Mouse (Mus musculus): Measurements from ENCODE around the gene Adgrg1.
"Not testable (repeated sequence)": the region's sequence is repeated elsewhere in the genome, so short reads cannot be mapped to it uniquely, and the experiment has no call there.

The Adgrg1 gene

GRCm38 (mm10) chr8:94996037-94996436 lies 21.5 kb downstream of the Adgrg1 start:
- no peak for DNase-seq (ENCODE audit: low spot score in 2 of 2)

GRCm38 (mm10) chr8:94996899-94997856 lies 22.6 kb downstream of the Adgrg1 start:
- DNase-seq (ENCODE audit: low spot score in 2 of 2): no peak

- no peak for DNase-seq (ENCODE audit: low spot score in 2 of 2)
These were observed 23.3 kb downstream of the Adgrg1 start for GRCm38 (mm10) chr8:94997857-94998243.

GRCm38 (mm10) chr8:94998431-94998830 lies 23.9 kb downstream of the Adgrg1 start:
- DNase-seq (ENCODE audit: low spot score in 2 of 2): no peak

GRCm38 (mm10) chr8:94999004-94999403 lies 24.5 kb downstream of the Adgrg1 start:
- no peak for DNase-seq (ENCODE audit: low spot score in 2 of 2)

GRCm38 (mm10) chr8:94999956-95000355 lies 25.4 kb downstream of the Adgrg1 start:
- no peak for DNase-seq (ENCODE audit: low spot score in 2 of 2)

GRCm38 (mm10) chr8:95000684-95001083 lies 26.1 kb downstream of the Adgrg1 start:
- no peak for DNase-seq (ENCODE audit: low spot score in 2 of 2)

- DNase-seq (ENCODE audit: low spot score in 2 of 2): no peak
These were observed 26.6 kb downstream of the Adgrg1 start for GRCm38 (mm10) chr8:95001165-95001564.

GRCm38 (mm10) chr8:95001655-95002054 lies 27.1 kb downstream of the Adgrg1 start:
- peak; percentile 75 to 78 for DNase-seq (ENCODE audit: low spot score in 2 of 2)

- no peak for DNase-seq (ENCODE audit: low spot score in 2 of 2)
These were observed 27.6 kb downstream of the Adgrg1 start for GRCm38 (mm10) chr8:95002089-95002655.

GRCm38 (mm10) chr8:95012442-95012919 lies 37.9 kb downstream of the Adgrg1 start:
- no peak for DNase-seq (ENCODE audit: low spot score in 2 of 2)

GRCm38 (mm10) chr8:95015866-95016265 lies 41.3 kb downstream of the Adgrg1 start:
- DNase-seq (ENCODE audit: low spot score in 2 of 2): no peak

GRCm38 (mm10) chr8:95016684-95017083 lies 42.1 kb downstream of the Adgrg1 start:
- DNase-seq (ENCODE audit: low spot score in 2 of 2): no peak

GRCm38 (mm10) chr8:95017451-95017850 lies 42.9 kb downstream of the Adgrg1 start, which contains the start of gene Adgrg3:
Gene Adgrg3, plus strand, starts transcription at chr8:95017692.
- no peak for DNase-seq (ENCODE audit: low spot score in 2 of 2)

- DNase-seq (ENCODE audit: low spot score in 2 of 2): no peak
These were observed 43.6 kb downstream of the Adgrg1 start for GRCm38 (mm10) chr8:95017969-95018635.

- no peak for DNase-seq (ENCODE audit: low spot score in 2 of 2)
These were observed 45.8 kb downstream of the Adgrg1 start for GRCm38 (mm10) chr8:95020293-95020777.

- no peak for DNase-seq (ENCODE audit: low spot score in 2 of 2)
These were observed 46.3 kb downstream of the Adgrg1 start for GRCm38 (mm10) chr8:95020821-95021220.

- no peak for DNase-seq (ENCODE audit: low spot score in 2 of 2)
These were observed 48.6 kb downstream of the Adgrg1 start for GRCm38 (mm10) chr8:95023201-95023600.

- no peak for DNase-seq (ENCODE audit: low spot score in 2 of 2)
These were observed 49.8 kb downstream of the Adgrg1 start for GRCm38 (mm10) chr8:95024387-95024786.

- DNase-seq (ENCODE audit: low spot score in 2 of 2): no peak
These were observed 50.9 kb downstream of the Adgrg1 start for GRCm38 (mm10) chr8:95025421-95025820.

- DNase-seq (ENCODE audit: low spot score in 2 of 2): not testable (repeated sequence)
These were observed 53.8 kb downstream of the Adgrg1 start for GRCm38 (mm10) chr8:95028391-95028790.

Measured in right cerebral cortex, adult 2 months (tissue).